Mouse (Mus musculus): ENCODE results near the gene Aurka. TPM values are rescaled to one million over a fixed set of nuclear protein-coding genes. Genes with fewer than 3 reads are reported as not detected.

Gene Aurka
- polyA plus RNA-seq, 1 experiment from 2014 or later, result 74.2 TPM

DNA sequence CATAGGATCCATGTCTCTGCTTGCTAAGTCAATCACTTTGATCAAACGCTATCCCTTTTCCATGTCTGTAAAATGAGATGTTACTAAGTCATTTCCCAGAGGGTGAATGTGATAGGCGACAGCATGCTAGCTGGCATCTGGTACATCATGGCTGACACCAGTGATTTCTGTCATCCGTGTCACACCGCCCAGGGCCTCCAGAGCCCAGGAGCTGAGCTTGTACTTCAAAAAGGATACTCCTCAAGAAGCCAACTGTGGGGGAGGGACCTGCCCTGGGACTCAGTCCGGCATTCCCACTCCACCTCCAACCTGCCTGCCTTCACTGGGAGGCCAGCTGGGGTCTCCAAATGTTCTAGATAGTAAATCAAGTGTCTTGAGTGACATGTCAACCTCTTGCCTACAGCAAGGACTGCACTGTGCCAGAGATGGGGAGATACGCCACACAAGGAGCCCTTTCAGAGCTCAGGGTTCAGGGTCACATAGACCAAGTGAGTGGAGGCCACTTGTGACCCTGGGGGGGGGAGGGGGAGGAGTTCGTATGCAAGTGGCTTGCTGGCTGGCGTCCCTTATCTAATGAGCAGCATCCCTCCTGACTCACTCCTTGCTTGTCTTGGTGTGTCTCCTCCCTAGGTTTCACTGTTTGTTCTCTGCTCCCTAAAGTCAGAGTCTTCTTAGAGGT lies 23.3 kb downstream of the Aurka start:
- H3K27me3 ChIP-seq (replicated peaks; ENCODE audit: control insufficient read depth, insufficient read depth, low read length), result no peaks in the 10 kb centered on the region
- no peak for ATAC-seq
- H3K4me1 ChIP-seq (ENCODE audit: control insufficient read depth, insufficient read depth, low read length), result peaks cover 13% of the 10 kb centered on the region
- 74% methylated on average over 8 of the region's 8 CpGs for WGBS
- H3K36me3 ChIP-seq (ENCODE audit: control insufficient read depth, insufficient read depth, low read length), result peaks cover 6% of the 10 kb centered on the region; the same call in 1 of the 2 replicates
- H3K9ac ChIP-seq (ENCODE audit: low read length), result peak overlapping the region; percentile 81
- DNase-seq (ENCODE audit: low spot score), result no peak
- no peak overlapping the region for H3K27ac ChIP-seq (ENCODE audit: low read depth, low read length)
- H3K4me3 ChIP-seq (ENCODE audit: low read depth, low read length), result peak overlapping the region; percentile 67
- peak overlapping the region; percentile 95 for H3K4me2 ChIP-seq (ENCODE audit: low read length)
- H3K9me3 ChIP-seq (replicated peaks; ENCODE audit: control insufficient read depth, low read length), result no peaks in the 10 kb centered on the region

GRCm38 (mm10) chr2:172346034-172346929 lies 24.1 kb downstream of the Aurka start:
- Histone ChIP-seq H3K27ac (ENCODE audit: low read depth, low read length) (peak overlapping the region; percentile 78; the same call in 1 of the 2 replicates), H3K27me3 (replicated peaks; ENCODE audit: control insufficient read depth, insufficient read depth, low read length) (no peaks in the 10 kb centered on the region), H3K4me1 (ENCODE audit: control insufficient read depth, insufficient read depth, low read length) (peaks cover 19% of the 10 kb centered on the region), H3K9me3 (replicated peaks; ENCODE audit: control insufficient read depth, low read length) (no peaks in the 10 kb centered on the region), H3K36me3 (ENCODE audit: control insufficient read depth, insufficient read depth, low read length) (peaks cover 6% of the 10 kb centered on the region; the same call in 1 of the 2 replicates), H3K4me2 (ENCODE audit: low read length) (peak overlapping the region; percentile 95), H3K4me3 (ENCODE audit: low read depth, low read length) (peak overlapping the region; percentile 67), H3K9ac (ENCODE audit: low read length) (peak overlapping the region; percentile 81)
- DNase-seq (ENCODE audit: low spot score) (peak; percentile 67), ATAC-seq (peak; percentile 4; the same call in 1 of the 2 replicates)
- WGBS, result 12% methylated on average over 31 of the region's 31 CpGs

DNA sequence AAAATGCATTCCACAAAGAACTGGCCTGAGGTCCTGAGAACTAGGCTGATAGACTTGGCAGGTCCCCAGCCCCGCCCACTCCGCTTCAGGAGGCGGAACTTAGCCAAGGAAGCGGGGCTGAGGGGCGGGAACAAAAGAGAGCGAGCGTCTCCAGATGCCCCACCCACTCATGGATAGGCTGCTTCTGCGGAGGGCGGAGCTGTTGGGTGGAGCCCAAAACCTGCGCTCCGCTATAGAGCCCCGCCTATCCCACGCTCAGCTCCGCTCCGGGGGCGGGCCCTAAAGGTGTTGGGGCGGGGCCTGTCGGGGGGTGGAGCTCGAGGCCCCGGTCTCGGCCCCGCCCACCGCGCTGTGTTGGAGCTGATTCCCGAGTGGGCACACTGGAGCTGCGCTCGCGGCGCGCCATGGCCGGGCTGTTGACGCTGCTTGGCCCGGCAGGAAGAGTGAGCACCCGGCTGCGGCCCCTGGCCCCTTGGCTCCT lies 25.0 kb downstream of the Aurka start, which contains the start of gene Fam210b:
Gene Fam210b (plus strand): TSS at position 308 of the 481 bp plus-strand sequence.
- DNase-seq (ENCODE audit: low spot score), result peak; percentile 99
- peak; percentile 93 for ATAC-seq
- Histone ChIP-seq H3K27ac (ENCODE audit: low read depth, low read length) (peak within 1 kb of the TSS; percentile 80), H3K36me3 (ENCODE audit: control insufficient read depth, insufficient read depth, low read length) (peaks cover 4% of the 10 kb centered on the region; the same call in 1 of the 2 replicates), H3K4me2 (ENCODE audit: low read length) (peak within 1 kb of the TSS; percentile 95), H3K27me3 (replicated peaks; ENCODE audit: control insufficient read depth, insufficient read depth, low read length) (no peaks in the 10 kb centered on the region), H3K9me3 (replicated peaks; ENCODE audit: control insufficient read depth, low read length) (no peaks in the 10 kb centered on the region), H3K4me1 (ENCODE audit: control insufficient read depth, insufficient read depth, low read length) (peaks cover 25% of the 10 kb centered on the region), H3K4me3 (ENCODE audit: low read depth, low read length) (peak within 1 kb of the TSS; percentile 67), H3K9ac (ENCODE audit: low read length) (peak within 1 kb of the TSS; percentile 81)
- 1% methylated on average over 33 of the region's 35 CpGs for WGBS

DNA sequence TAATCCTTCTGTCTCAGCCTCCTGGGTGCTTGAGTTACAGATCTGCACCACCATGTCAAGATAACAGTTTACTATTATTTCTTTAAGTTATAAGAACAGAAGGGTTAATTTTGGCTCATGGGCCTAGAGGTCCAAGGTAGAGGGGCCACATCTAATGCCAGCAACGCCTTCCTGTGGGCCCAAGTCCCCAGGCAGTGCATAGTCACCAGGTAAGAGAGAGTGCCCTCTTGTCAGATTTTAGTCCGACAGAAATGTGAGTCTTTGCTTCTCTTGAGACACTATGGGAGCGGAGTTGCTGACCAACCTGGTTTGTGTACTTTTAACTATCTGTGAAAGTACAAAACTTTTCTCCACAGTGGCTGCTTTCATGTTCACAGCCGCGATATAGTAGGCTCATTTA lies 25.7 kb downstream of the Aurka start:
- Histone ChIP-seq H3K36me3 (ENCODE audit: control insufficient read depth, insufficient read depth, low read length) (peaks cover under 1% of the 10 kb centered on the region; the same call in 1 of the 2 replicates), H3K4me3 (ENCODE audit: low read depth, low read length) (peak overlapping the region; percentile 67), H3K27ac (ENCODE audit: low read depth, low read length) (peak overlapping the region; percentile 80), H3K4me2 (ENCODE audit: low read length) (peak overlapping the region; percentile 95), H3K27me3 (replicated peaks; ENCODE audit: control insufficient read depth, insufficient read depth, low read length) (no peaks in the 10 kb centered on the region), H3K9ac (ENCODE audit: low read length) (no peak overlapping the region), H3K4me1 (ENCODE audit: control insufficient read depth, insufficient read depth, low read length) (peaks cover 25% of the 10 kb centered on the region), H3K9me3 (replicated peaks; ENCODE audit: control insufficient read depth, low read length) (no peaks in the 10 kb centered on the region)
- 20% methylated on average over 5 of the region's 5 CpGs for WGBS
- DNase-seq (ENCODE audit: low spot score) (no peak), ATAC-seq (no peak)

GRCm38 (mm10) chr2:172343751-172344150 lies 26.6 kb downstream of the Aurka start:
- H3K9ac ChIP-seq (ENCODE audit: low read length), result no peak overlapping the region
- no peaks in the 10 kb centered on the region for H3K9me3 ChIP-seq (replicated peaks; ENCODE audit: control insufficient read depth, low read length)
- peak overlapping the region; percentile 80; the same call in 1 of the 2 replicates for H3K27ac ChIP-seq (ENCODE audit: low read depth, low read length)
- no peak overlapping the region for H3K4me3 ChIP-seq (ENCODE audit: low read depth, low read length)
- DNase-seq (ENCODE audit: low spot score) (peak; percentile 33), ATAC-seq (no peak)
- no peak overlapping the region for H3K4me2 ChIP-seq (ENCODE audit: low read length)
- no peaks in the 10 kb centered on the region for H3K36me3 ChIP-seq (ENCODE audit: control insufficient read depth, insufficient read depth, low read length)
- no peaks in the 10 kb centered on the region for H3K27me3 ChIP-seq (replicated peaks; ENCODE audit: control insufficient read depth, insufficient read depth, low read length)
- peaks cover 24% of the 10 kb centered on the region for H3K4me1 ChIP-seq (ENCODE audit: control insufficient read depth, insufficient read depth, low read length)
- WGBS, result 75% methylated on average over 7 of the region's 7 CpGs

DNA sequence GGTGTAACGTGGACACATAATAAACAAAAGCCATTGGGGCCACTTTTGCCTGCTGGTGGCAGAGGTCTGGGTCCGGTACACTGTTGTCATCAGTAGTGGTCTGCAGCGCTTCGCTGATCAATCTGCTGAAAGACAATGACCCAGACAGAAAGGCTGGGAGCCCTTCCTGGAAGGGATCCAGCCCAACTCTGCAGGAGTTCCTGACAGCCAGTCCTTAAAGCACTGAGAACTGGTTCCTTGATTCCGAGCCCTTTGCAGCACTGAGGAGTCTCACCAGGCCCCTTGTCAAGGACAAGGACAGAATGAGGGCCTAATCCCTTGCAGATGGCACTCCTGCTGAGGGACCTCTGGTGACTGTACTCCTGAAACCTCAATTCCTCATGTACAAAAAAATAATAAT lies 28.7 kb downstream of the Aurka start:
- ATAC-seq (no peak), DNase-seq (ENCODE audit: low spot score) (peak; percentile 38)
- Histone ChIP-seq H3K4me1 (ENCODE audit: control insufficient read depth, insufficient read depth, low read length) (peaks cover 26% of the 10 kb centered on the region), H3K27me3 (replicated peaks; ENCODE audit: control insufficient read depth, insufficient read depth, low read length) (no peaks in the 10 kb centered on the region), H3K27ac (ENCODE audit: low read depth, low read length) (peak overlapping the region; percentile 54; the same call in 1 of the 2 replicates), H3K9ac (ENCODE audit: low read length) (no peak overlapping the region), H3K4me2 (ENCODE audit: low read length) (no peak overlapping the region), H3K4me3 (ENCODE audit: low read depth, low read length) (no peak overlapping the region), H3K9me3 (replicated peaks; ENCODE audit: control insufficient read depth, low read length) (no peaks in the 10 kb centered on the region), H3K36me3 (ENCODE audit: control insufficient read depth, insufficient read depth, low read length) (no peaks in the 10 kb centered on the region)
- 8% methylated on average over 5 of the region's 5 CpGs for WGBS

DNA sequence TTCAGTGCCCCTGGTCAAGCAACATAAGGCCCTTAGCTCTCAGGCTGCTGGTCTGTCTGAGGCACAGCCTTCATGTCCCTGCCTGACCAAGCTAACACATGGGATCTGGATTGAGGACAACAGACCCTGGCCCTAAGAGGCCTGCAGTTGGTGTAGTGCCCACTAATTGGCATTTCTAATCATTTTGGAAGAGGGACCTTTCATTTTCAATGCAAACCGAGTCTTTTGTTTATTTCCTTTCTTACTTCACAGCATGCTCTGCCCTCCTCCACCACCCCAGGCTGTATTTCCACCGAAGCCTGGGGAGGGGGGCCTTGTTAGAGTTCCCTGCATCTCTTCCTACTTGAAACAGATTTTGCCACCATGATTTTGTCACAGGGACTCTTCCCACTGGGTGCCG lies 29.4 kb downstream of the Aurka start:
- Histone ChIP-seq H3K9me3 (replicated peaks; ENCODE audit: control insufficient read depth, low read length) (no peaks in the 10 kb centered on the region), H3K27me3 (replicated peaks; ENCODE audit: control insufficient read depth, insufficient read depth, low read length) (no peaks in the 10 kb centered on the region), H3K4me2 (ENCODE audit: low read length) (no peak overlapping the region), H3K9ac (ENCODE audit: low read length) (no peak overlapping the region), H3K4me3 (ENCODE audit: low read depth, low read length) (no peak overlapping the region), H3K27ac (ENCODE audit: low read depth, low read length) (peak overlapping the region; percentile 40; the same call in 1 of the 2 replicates), H3K36me3 (ENCODE audit: control insufficient read depth, insufficient read depth, low read length) (no peaks in the 10 kb centered on the region), H3K4me1 (ENCODE audit: control insufficient read depth, insufficient read depth, low read length) (peaks cover 26% of the 10 kb centered on the region)
- ATAC-seq (no peak), DNase-seq (ENCODE audit: low spot score) (peak; percentile 66)
- WGBS, result 5% methylated on average over 3 of the region's 3 CpGs

- peak overlapping the region; percentile 75 for H3K27ac ChIP-seq (ENCODE audit: low read depth, low read length)
- H3K36me3 ChIP-seq (ENCODE audit: control insufficient read depth, insufficient read depth, low read length), result no peaks in the 10 kb centered on the region
- no peaks in the 10 kb centered on the region for H3K27me3 ChIP-seq (replicated peaks; ENCODE audit: control insufficient read depth, insufficient read depth, low read length)
- ATAC-seq (peak; percentile 70), DNase-seq (ENCODE audit: low spot score) (peak; percentile 79)
- H3K4me2 ChIP-seq (ENCODE audit: low read length), result no peak overlapping the region
- no peaks in the 10 kb centered on the region for H3K9me3 ChIP-seq (replicated peaks; ENCODE audit: control insufficient read depth, low read length)
- 51% methylated on average over 19 of the region's 19 CpGs for WGBS
- H3K4me1 ChIP-seq (ENCODE audit: control insufficient read depth, insufficient read depth, low read length), result peaks cover 22% of the 10 kb centered on the region
- H3K4me3 ChIP-seq (ENCODE audit: low read depth, low read length), result no peak overlapping the region
- H3K9ac ChIP-seq (ENCODE audit: low read length), result no peak overlapping the region
Observed at GRCm38 (mm10) chr2:172338206-172338942, 32.0 kb downstream of the Aurka start.

All from forebrain, embryonic 14.5 days (tissue).